Mouse (Mus musculus) bone marrow, adult 2 months (tissue): Measurements from ENCODE around the gene Atf7ip2. TPM values are rescaled to one million over a fixed set of nuclear protein-coding genes. Genes with fewer than 3 reads are reported as not detected.
"Not testable (repeated sequence)": the region's sequence is repeated elsewhere in the genome, so short reads cannot be mapped to it uniquely, and the experiment has no call there.

Experiments used
- H3K27ac ChIP-seq: fragments of 200-500 bp; 2 replicates; pipeline ENCODE4 v1.5.1; 2012; ENCODE audit warnings: low read depth, mild to moderate bottlenecking, control low read depth, inconsistent platforms, low read length; ENCODE audit not compliant: control insufficient read depth, poor library complexity, insufficient read depth
- H3K4me1 ChIP-seq: fragments of 200-500 bp; 2 replicates; pipeline ENCODE4 v1.6.1; 2011; ENCODE audit warnings: low read length; ENCODE audit not compliant: control insufficient read depth, insufficient read depth
- H3K4me3 ChIP-seq: fragments of 200-500 bp; replicated peaks from 2 replicates; pipeline ENCODE3; 2011; ENCODE audit warnings: mild to moderate bottlenecking, low read depth, low read length, control low read depth; ENCODE audit not compliant: control insufficient read depth
- CTCF ChIP-seq: fragments of 200-500 bp; IDR thresholded peaks from 2 replicates; pipeline ENCODE4 v1.5.1; 2011; ENCODE audit warnings: low read length, control low read depth; ENCODE audit not compliant: control insufficient read depth, insufficient read depth
- POLR2A ChIP-seq: fragments of 200-500 bp; IDR thresholded peaks from 2 replicates; pipeline ENCODE4 v1.6.1; 2011; ENCODE audit warnings: low read depth, mild to moderate bottlenecking, control low read depth, low read length, borderline replicate concordance; ENCODE audit not compliant: control insufficient read depth
- WGBS: fragments of 180-500 bp; shearing (Covaris S2); methylation state at CpG from one replicate; pipeline ENCODE4 v1.1.7; 2018; 5-methylcytosine and 5-hydroxymethylcytosine counted together
- polyA plus RNA-seq: library from polyadenylated mRNA; stranded (reverse); fragments of >200 nt; gene quantifications from 2 replicates; pipeline ENCODE4 v1.2.4, GENCODE M21; 2011; ENCODE audit warnings: low replicate concordance; ENCODE audit not compliant: missing spikeins, insufficient read depth, insufficient read length

The Atf7ip2 gene
- polyA plus RNA-seq: 1.0 TPM in 1 of 2 replicates, not detected in the other

- no peaks in the 10 kb centered on the region for H3K4me1 ChIP-seq
- no peak within 1 kb of the TSS for H3K4me3 ChIP-seq
- TF ChIP-seq CTCF (no peak), POLR2A (no peak)
- H3K27ac ChIP-seq: no peak within 1 kb of the TSS
- 2% methylated on average over 63 of the region's 63 CpGs for WGBS
These were observed at the start of gene Atf7ip2 for GRCm38 (mm10) chr16:10192679-10193506. Gene Atf7ip2 (plus strand): TSS chr16:10192712.

- H3K27ac ChIP-seq: no peak overlapping the region
- TF ChIP-seq CTCF: no peak
- TF ChIP-seq POLR2A: no peak
- no peaks in the 10 kb centered on the region for H3K4me1 ChIP-seq
- no peak overlapping the region for H3K4me3 ChIP-seq
- WGBS: 47% methylated on average over 2 of the region's 2 CpGs
These were observed 49.3 kb upstream of the Atf7ip2 start for GRCm38 (mm10) chr16:10143166-10143565.

GRCm38 (mm10) chr16:10147401-10147800 is 45.1 kb upstream of the Atf7ip2 start:
- Histone ChIP-seq H3K4me3 (no peak overlapping the region), H3K4me1 (no peaks in the 10 kb centered on the region), H3K27ac (no peak overlapping the region)
- TF ChIP-seq POLR2A (no peak), CTCF (no peak)
- WGBS: 92% methylated on average over 5 of the region's 5 CpGs

- TF ChIP-seq POLR2A (no peak), CTCF (no peak)
- WGBS: 83% methylated on average over 8 of the region's 8 CpGs
- no peaks in the 10 kb centered on the region for H3K4me1 ChIP-seq
- H3K4me3 ChIP-seq: no peak overlapping the region
- H3K27ac ChIP-seq: no peak overlapping the region
These were observed 23.2 kb upstream of the Atf7ip2 start for GRCm38 (mm10) chr16:10169123-10169905.

- WGBS: 84% methylated on average over 22 of the region's 22 CpGs
These were observed 22.5 kb upstream of the Atf7ip2 start, which contains the start of gene Rpl39l for GRCm38 (mm10) chr16:10170005-10170404. Gene Rpl39l (plus strand): TSS chr16:10170226.

GRCm38 (mm10) chr16:10171276-10171675 is 21.2 kb upstream of the Atf7ip2 start:
- TF ChIP-seq CTCF (no peak), POLR2A (no peak)
- Histone ChIP-seq H3K4me3 (no peak overlapping the region), H3K4me1 (no peaks in the 10 kb centered on the region), H3K27ac (no peak overlapping the region)
- 80% methylated on average over 4 of the region's 4 CpGs for WGBS

More at GRCm38 (mm10) chr16:10170005-10170404, 22.5 kb upstream of the Atf7ip2 start, which contains the start of gene Rpl39l:
- H3K4me1 ChIP-seq: no peaks in the 10 kb centered on the region
- no peak within 1 kb of the TSS for H3K4me3 ChIP-seq
- no peak within 1 kb of the TSS for H3K27ac ChIP-seq
- TF ChIP-seq CTCF (no peak), POLR2A (no peak)

GRCm38 (mm10) chr16:10172179-10172820 is 20.2 kb upstream of the Atf7ip2 start:
- TF ChIP-seq CTCF: no peak
- no peak for TF ChIP-seq POLR2A
- no peaks in the 10 kb centered on the region for H3K4me1 ChIP-seq
- 47% methylated on average over 3 of the region's 3 CpGs for WGBS
- H3K27ac ChIP-seq: no peak overlapping the region
- no peak overlapping the region for H3K4me3 ChIP-seq

GRCm38 (mm10) chr16:10187461-10187860 is 5.1 kb upstream of the Atf7ip2 start:
- not testable (repeated sequence) for H3K4me3 ChIP-seq, H3K27ac ChIP-seq, H3K4me1 ChIP-seq
- WGBS: 91% methylated on average over 10 of the region's 10 CpGs
